Mouse (Mus musculus) lung, postnatal 0 days (tissue): Measurements from ENCODE around the gene Ppp1r3e. TPM values are rescaled to one million over a fixed set of nuclear protein-coding genes. Genes with fewer than 3 reads are reported as not detected.

Source experiments
- ATAC-seq: fragments of 200-750 bp; cut with Nextera tagmentation; 2 replicates; pipeline ENCODE4 v1.8.0; 2017; ENCODE audit warnings: moderate library complexity
- DNase-seq: peaks from one replicate; pipeline ENCODE4 v3.0.0-alpha.2; 2016; ENCODE audit warnings: low spot score
- H3K27ac ChIP-seq: fragments of 300-500 bp; sonication (generic); 2 replicates; pipeline ENCODE4 v1.5.1; 2014; ENCODE audit warnings: antibody characterized with exemption, mild to moderate bottlenecking, low read length, mixed read lengths
- H3K27me3 ChIP-seq: fragments of 300-500 bp; sonication (generic); replicated peaks from 2 replicates; pipeline ENCODE4 v1.6.1; 2014; ENCODE audit warnings: low read length, mixed read lengths; ENCODE audit not compliant: insufficient read depth
- H3K36me3 ChIP-seq: fragments of 300-500 bp; sonication (generic); 2 replicates; pipeline ENCODE4 v1.6.1; 2014; ENCODE audit warnings: low read length, mixed read lengths; ENCODE audit not compliant: insufficient read depth
- H3K4me1 ChIP-seq: fragments of 300-500 bp; sonication (generic); 2 replicates; pipeline ENCODE4 v1.6.1; 2014; ENCODE audit warnings: antibody characterized with exemption, low read depth, low read length, mixed read lengths; ENCODE audit not compliant: insufficient read depth
- H3K4me2 ChIP-seq: fragments of 300-500 bp; sonication (generic); replicated peaks from 2 replicates; pipeline ENCODE4 v1.6.1; 2014; ENCODE audit warnings: low read depth, mild to moderate bottlenecking, low read length, moderate library complexity, mixed read lengths
- H3K4me3 ChIP-seq: fragments of 300-500 bp; sonication (generic); 2 replicates; pipeline ENCODE4 v1.5.1; 2014; ENCODE audit warnings: low read depth, low read length
- H3K9ac ChIP-seq: fragments of 300-500 bp; sonication (generic); replicated peaks from 2 replicates; pipeline ENCODE4 v1.6.1; 2014; ENCODE audit warnings: low read depth, mild to moderate bottlenecking
- H3K9me3 ChIP-seq: fragments of 300-500 bp; sonication (generic); 2 replicates; pipeline ENCODE4 v1.6.1; 2016; ENCODE audit warnings: low read length, mixed read lengths
- CTCF ChIP-seq: IDR thresholded peaks from 2 replicates; pipeline ENCODE4 v1.5.1; 2016; ENCODE audit warnings: antibody characterized with exemption, mild to moderate bottlenecking
- EP300 ChIP-seq: IDR thresholded peaks from 2 replicates; pipeline ENCODE4 v1.6.1; 2016; ENCODE audit warnings: antibody characterized with exemption, mild to moderate bottlenecking, control low read depth
- WGBS: fragments of 180-500 bp; shearing (Covaris S2); extraction: QIAGEN DNeasy Blood & Tissue Kit; methylation state at CpG from one replicate; pipeline ENCODE4 v1.1.7; 2014; 5-methylcytosine and 5-hydroxymethylcytosine counted together
- polyA plus RNA-seq: library from polyadenylated mRNA; unstranded; fragments of >200 nt; fragmentation: Nextera tagmentation; extraction: Ambion mirVana; gene quantifications from 2 replicates; pipeline ENCODE4 v1.2.1, GENCODE M21; 2015

Gene Ppp1r3e
- polyA plus RNA-seq, 1 experiment from 2014 or later = 2.5 TPM

DNA sequence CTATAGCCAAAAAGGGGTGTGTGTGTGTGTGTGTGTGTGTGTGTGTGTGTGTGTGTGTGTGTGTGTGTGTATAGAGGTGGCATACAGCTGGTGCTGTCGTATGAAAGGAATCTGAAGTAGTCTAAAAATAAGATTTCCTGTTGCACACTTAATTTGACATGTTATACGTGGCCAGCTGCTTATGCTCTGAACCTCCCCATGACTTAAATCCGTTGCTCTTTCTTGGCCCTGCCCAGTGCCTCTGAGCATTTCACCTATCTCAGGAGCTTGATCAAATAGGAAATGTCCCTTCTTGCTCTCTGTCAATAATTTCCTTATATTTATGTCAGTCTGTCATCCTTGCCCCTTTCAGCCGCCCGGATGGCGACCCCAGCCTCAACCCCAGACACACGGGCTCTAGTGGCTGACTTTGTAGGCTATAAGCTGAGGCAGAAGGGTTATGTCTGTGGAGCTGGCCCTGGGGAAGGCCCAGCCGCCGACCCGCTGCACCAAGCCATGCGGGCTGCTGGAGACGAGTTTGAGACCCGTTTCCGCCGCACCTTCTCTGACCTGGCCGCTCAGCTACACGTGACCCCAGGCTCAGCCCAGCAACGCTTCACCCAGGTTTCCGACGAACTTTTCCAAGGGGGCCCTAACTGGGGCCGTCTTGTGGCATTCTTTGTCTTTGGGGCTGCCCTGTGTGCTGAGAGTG is 6.8 kb upstream of the Ppp1r3e start:
- TF ChIP-seq EP300 = no peak
- ATAC-seq (peak; percentile 44), DNase-seq (no peak)
- WGBS = 19% methylated on average over 21 of the region's 21 CpGs
- Histone ChIP-seq H3K4me1 (peaks cover 4% of the 10 kb centered on the region; the same call in 1 of the 2 replicates), H3K27ac (peak overlapping the region; percentile 97), H3K9ac (peak overlapping the region; percentile 84), H3K4me2 (peak overlapping the region; percentile 70), H3K36me3 (0 out of 2 replicates have a peak, but pooled peaks cover 4% of the 10 kb centered on the region), H3K9me3 (no peaks in the 10 kb centered on the region), H3K27me3 (no peaks in the 10 kb centered on the region), H3K4me3 (peak overlapping the region; percentile 63)

DNA sequence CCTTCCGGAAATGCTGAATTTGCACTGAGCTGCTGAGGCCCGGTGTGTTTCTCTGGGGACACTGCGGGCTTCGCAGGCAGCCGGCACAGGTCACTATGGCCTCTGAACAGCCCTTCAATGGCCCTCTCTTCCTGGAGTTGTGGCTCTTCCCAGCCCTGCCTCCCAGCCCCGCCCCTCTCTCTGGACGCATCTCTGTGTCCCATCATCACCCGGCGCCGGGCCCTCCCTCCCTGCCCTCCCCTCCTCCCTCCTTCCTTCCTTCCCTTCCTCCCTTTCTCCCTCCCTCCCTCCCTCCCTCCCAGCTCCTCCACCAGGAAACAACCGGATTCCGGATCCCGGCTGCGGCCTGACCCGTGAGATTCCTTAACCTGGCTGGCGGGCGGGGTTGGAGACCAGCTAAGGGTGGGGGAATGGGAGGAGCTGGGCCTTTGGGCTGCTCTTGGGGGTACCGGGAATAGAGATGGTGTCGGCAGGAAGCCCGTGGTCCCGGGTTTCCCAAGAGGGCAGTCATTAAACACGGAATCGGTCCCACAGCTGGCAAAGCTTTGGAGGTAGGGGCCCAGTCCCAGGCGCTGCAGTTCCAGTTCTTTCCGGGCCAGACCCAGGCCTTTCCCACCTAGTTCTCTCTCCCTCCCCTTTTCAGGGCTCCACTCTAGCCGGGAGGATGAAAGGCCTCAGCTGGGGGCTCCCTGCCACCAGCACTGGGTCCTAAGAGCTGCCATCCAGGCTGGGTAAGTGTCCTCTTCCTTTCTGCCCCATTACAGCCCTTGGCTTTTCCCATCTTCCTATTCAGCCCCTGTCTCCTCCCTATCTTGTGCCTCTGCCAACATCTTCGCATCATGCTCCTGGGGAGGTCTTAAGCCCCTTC is 6.0 kb upstream of the Ppp1r3e start, which contains the start of the genes Bcl2l2 and Gm20521:
Bcl2l2 (plus strand) TSS at position 224 of the 868 bp plus-strand sequence.
Gm20521 (plus strand) TSS at position 288 of the 868 bp plus-strand sequence.
- 2% methylated on average over 22 of the region's 27 CpGs for WGBS
- Histone ChIP-seq H3K4me1 (peaks cover 4% of the 10 kb centered on the region; the same call in 1 of the 2 replicates), H3K9me3 (no peaks in the 10 kb centered on the region), H3K4me3 (peak within 1 kb of the TSS; percentile 63), H3K27me3 (no peaks in the 10 kb centered on the region), H3K36me3 (0 out of 2 replicates have a peak, but pooled peaks cover 4% of the 10 kb centered on the region), H3K27ac (peak within 1 kb of the TSS; percentile 97), H3K9ac (peak within 1 kb of the TSS; percentile 84), H3K4me2 (peak within 1 kb of the TSS; percentile 70)
- DNase-seq = peak; percentile 95
- peak; percentile 95 for ATAC-seq
- TF ChIP-seq CTCF = no peak
- no peak for TF ChIP-seq EP300

DNA sequence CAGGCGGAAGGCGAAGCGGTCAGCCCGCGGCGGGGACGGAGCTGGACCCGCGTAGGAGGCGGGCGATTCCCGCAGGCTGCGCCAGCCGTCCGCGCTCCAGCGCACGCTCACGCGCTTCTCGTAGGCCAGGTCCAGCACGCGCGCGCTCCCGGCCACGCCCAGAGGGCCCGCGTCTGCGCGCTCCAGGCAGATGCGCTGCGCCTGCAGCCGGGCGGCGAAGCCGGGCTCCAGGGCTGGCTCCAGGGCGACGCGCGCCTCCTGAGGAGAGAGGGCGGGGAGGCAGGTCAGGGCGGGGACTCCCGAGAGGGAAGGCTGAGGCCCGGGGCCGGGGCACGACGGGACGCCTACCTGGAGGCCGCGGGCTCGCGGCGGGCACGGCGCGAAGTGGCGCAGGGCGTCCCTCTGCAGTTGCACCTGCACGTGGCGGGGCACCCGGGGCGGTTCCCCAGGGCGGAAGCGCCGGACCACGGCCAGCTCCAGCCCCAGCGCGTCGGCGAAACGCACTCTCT is 757 bp downstream of the Ppp1r3e start:
- H3K9me3 ChIP-seq = no peaks in the 10 kb centered on the region
- H3K27ac ChIP-seq = peak overlapping the region; percentile 83
- peak overlapping the region; percentile 98 for H3K4me2 ChIP-seq
- H3K4me3 ChIP-seq = peak overlapping the region; percentile 70
- ATAC-seq (peak; percentile 93), DNase-seq (peak; percentile 93)
- H3K27me3 ChIP-seq = no peaks in the 10 kb centered on the region
- H3K36me3 ChIP-seq = no peaks in the 10 kb centered on the region
- under 1% methylated on average over 53 of the region's 72 CpGs for WGBS
- TF ChIP-seq CTCF (no peak), EP300 (no peak)
- H3K4me1 ChIP-seq = peaks cover 10% of the 10 kb centered on the region; the same call in 1 of the 2 replicates
- peak overlapping the region; percentile 54 for H3K9ac ChIP-seq

DNA sequence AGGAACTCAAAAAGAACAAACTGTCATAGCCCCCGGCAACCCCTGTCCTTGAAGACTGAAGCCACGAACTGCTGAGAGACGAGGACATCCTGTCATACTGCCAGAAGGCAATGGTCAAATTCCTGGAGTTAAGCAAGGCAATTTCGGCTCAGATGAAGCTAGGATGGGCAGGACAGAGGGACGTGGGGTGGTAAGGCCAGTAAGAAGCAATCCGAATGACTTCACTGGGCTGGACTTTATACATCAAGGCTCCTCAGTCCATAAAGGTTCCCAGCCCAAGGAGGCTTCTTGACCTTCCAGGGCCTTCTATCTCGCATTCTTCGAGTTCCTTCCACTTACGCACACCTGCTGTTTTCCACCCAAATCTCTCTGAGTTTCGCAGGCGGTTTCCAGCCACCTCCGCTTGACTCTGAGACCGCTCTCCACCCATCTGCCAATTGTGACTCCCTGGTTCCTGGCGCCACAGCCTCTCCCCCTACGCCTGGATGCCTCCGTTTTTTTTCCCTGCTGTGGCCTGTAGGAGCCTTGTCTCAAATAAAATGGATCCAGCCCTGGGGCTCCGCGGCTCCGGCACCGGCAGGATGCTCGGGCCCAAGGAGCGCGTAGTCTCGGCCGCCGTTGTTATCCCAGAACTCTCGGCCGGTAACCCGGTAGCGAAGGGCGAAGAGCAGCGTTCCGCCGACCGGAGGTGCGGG is 1.4 kb downstream of the Ppp1r3e start:
- peak; percentile 49 for DNase-seq
- Histone ChIP-seq H3K36me3 (no peaks in the 10 kb centered on the region), H3K4me2 (peak overlapping the region; percentile 98), H3K27ac (peak overlapping the region; percentile 83), H3K4me1 (peaks cover 10% of the 10 kb centered on the region; the same call in 1 of the 2 replicates), H3K9me3 (no peaks in the 10 kb centered on the region), H3K4me3 (peak overlapping the region; percentile 70), H3K27me3 (no peaks in the 10 kb centered on the region), H3K9ac (peak overlapping the region; percentile 54)
- 3% methylated on average over 36 of the region's 36 CpGs for WGBS
- TF ChIP-seq CTCF (no peak), EP300 (no peak)
- ATAC-seq = peak; percentile 39

DNA sequence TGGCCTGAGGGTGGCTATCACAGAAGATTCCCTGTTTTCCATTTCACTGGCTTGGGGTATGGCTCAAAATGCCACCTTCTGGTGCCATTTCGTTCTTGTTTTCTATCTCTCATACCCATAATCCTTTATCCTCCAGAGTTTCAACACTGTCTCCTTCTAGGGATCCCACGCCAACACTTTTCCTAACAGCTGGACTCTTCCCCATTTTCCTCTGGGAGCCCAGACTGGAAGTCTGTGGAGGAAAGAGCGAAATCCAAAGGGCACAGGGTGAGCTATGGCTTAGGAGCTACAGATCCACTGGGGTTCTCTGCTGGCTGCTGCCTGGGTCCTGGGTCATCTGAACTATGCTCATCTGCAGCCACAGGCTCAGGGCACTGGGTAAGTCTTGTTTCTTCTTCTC is 3.2 kb downstream of the Ppp1r3e start:
- DNase-seq (no peak), ATAC-seq (no peak)
- Histone ChIP-seq H3K4me2 (no peak overlapping the region), H3K27me3 (no peaks in the 10 kb centered on the region), H3K36me3 (no peaks in the 10 kb centered on the region), H3K4me3 (no peak overlapping the region), H3K27ac (no peak overlapping the region), H3K9ac (no peak overlapping the region), H3K9me3 (no peaks in the 10 kb centered on the region), H3K4me1 (peaks cover 10% of the 10 kb centered on the region; the same call in 1 of the 2 replicates)
- WGBS = 87% methylated on average over 3 of the region's 3 CpGs
- no peak for TF ChIP-seq CTCF
